Mouse (Mus musculus): ENCODE data around the gene Usp54. TPM values are rescaled to one million over a fixed set of nuclear protein-coding genes. Genes with fewer than 3 reads are reported as not detected.

Usp54 gene
- 7.3 and 9.1 TPM in 2 replicates for polyA plus RNA-seq (2015; fragmentation: Nextera tagmentation; extraction: Ambion mirVana)

- Histone ChIP-seq H3K27ac (peak within 1 kb of the TSS; percentile 96), H3K4me3 (peak within 1 kb of the TSS; percentile 83), H3K4me2 (replicated peaks) (peak within 1 kb of the TSS; percentile 72), H3K27me3 (no peaks in the 10 kb centered on the region), H3K9ac (peak within 1 kb of the TSS; percentile 92), H3K36me3 (no peaks in the 10 kb centered on the region), H3K9me3 (no peaks in the 10 kb centered on the region), H3K4me1 (peaks cover 9% of the 10 kb centered on the region)
- under 1% methylated on average over 71 of the region's 73 CpGs for WGBS
- peak; percentile 97 for ATAC-seq (ENCODE audit: low FRiP score, low read depth)
These were observed at the start of gene Usp54 for GRCm38 (mm10) chr14:20640644-20641437. Usp54 (minus strand) TSS chr14:20641063.

- no peaks in the 10 kb centered on the region for H3K9me3 ChIP-seq
- H3K27ac ChIP-seq, result no peak overlapping the region
- peaks cover 99% of the 10 kb centered on the region for H3K36me3 ChIP-seq
- H3K4me1 ChIP-seq, result peaks cover 2% of the 10 kb centered on the region; the same call in 1 of the 2 replicates
- no peaks in the 10 kb centered on the region for H3K27me3 ChIP-seq
- WGBS, result 91% methylated on average over 2 of the region's 2 CpGs
- H3K9ac ChIP-seq, result no peak overlapping the region
- H3K4me2 ChIP-seq (replicated peaks), result no peak overlapping the region
- no peak for ATAC-seq (ENCODE audit: low FRiP score, low read depth)
- no peak overlapping the region for H3K4me3 ChIP-seq
These were observed 48.1 kb upstream of the Usp54 start for GRCm38 (mm10) chr14:20689009-20689408.

GRCm38 (mm10) chr14:20686576-20686975, 45.7 kb upstream of the Usp54 start:
- H3K4me3 ChIP-seq, result no peak overlapping the region
- H3K27ac ChIP-seq, result no peak overlapping the region
- no peak for ATAC-seq (ENCODE audit: low FRiP score, low read depth)
- WGBS, result 93% methylated on average over 3 of the region's 3 CpGs
- peaks cover 99% of the 10 kb centered on the region for H3K36me3 ChIP-seq
- H3K9ac ChIP-seq, result no peak overlapping the region
- H3K4me2 ChIP-seq (replicated peaks), result no peak overlapping the region
- no peaks in the 10 kb centered on the region for H3K4me1 ChIP-seq
- no peaks in the 10 kb centered on the region for H3K27me3 ChIP-seq
- H3K9me3 ChIP-seq, result no peaks in the 10 kb centered on the region

GRCm38 (mm10) chr14:20682498-20682897, 41.6 kb upstream of the Usp54 start:
- Histone ChIP-seq H3K27me3 (no peaks in the 10 kb centered on the region), H3K9ac (no peak overlapping the region), H3K4me1 (no peaks in the 10 kb centered on the region), H3K4me3 (no peak overlapping the region), H3K9me3 (no peaks in the 10 kb centered on the region), H3K36me3 (peaks cover 100% of the 10 kb centered on the region), H3K27ac (no peak overlapping the region), H3K4me2 (replicated peaks) (no peak overlapping the region)
- ATAC-seq (ENCODE audit: low FRiP score, low read depth), result no peak
- WGBS, result 70% methylated on average over 3 of the region's 3 CpGs

GRCm38 (mm10) chr14:20681742-20682141, 40.9 kb upstream of the Usp54 start:
- Histone ChIP-seq H3K4me2 (replicated peaks) (no peak overlapping the region), H3K4me1 (no peaks in the 10 kb centered on the region; the same call in 1 of the 2 replicates), H3K27me3 (no peaks in the 10 kb centered on the region), H3K27ac (no peak overlapping the region), H3K4me3 (no peak overlapping the region), H3K9me3 (no peaks in the 10 kb centered on the region), H3K9ac (no peak overlapping the region), H3K36me3 (peaks cover 100% of the 10 kb centered on the region)
- no peak for ATAC-seq (ENCODE audit: low FRiP score, low read depth)
- WGBS, result 93% methylated on average over 2 of the region's 2 CpGs

GRCm38 (mm10) chr14:20677906-20678305, 37.0 kb upstream of the Usp54 start:
- WGBS, result 94% methylated on average over 4 of the region's 4 CpGs
- H3K4me2 ChIP-seq (replicated peaks), result no peak overlapping the region
- no peak overlapping the region for H3K4me3 ChIP-seq
- ATAC-seq (ENCODE audit: low FRiP score, low read depth), result no peak
- H3K27ac ChIP-seq, result no peak overlapping the region
- H3K9me3 ChIP-seq, result no peaks in the 10 kb centered on the region
- H3K9ac ChIP-seq, result no peak overlapping the region
- H3K36me3 ChIP-seq, result peaks cover 73% of the 10 kb centered on the region
- peaks cover 16% of the 10 kb centered on the region for H3K4me1 ChIP-seq
- no peaks in the 10 kb centered on the region for H3K27me3 ChIP-seq

GRCm38 (mm10) chr14:20674064-20674833, 33.4 kb upstream of the Usp54 start, which contains the start of gene Sec24c:
Sec24c (plus strand) TSS chr14:20674308.
- H3K4me2 ChIP-seq (replicated peaks), result peak within 1 kb of the TSS; percentile 89
- peaks cover 37% of the 10 kb centered on the region for H3K36me3 ChIP-seq
- ATAC-seq (ENCODE audit: low FRiP score, low read depth), result peak; percentile 95
- H3K9ac ChIP-seq, result peak within 1 kb of the TSS; percentile 84
- H3K27ac ChIP-seq, result peak within 1 kb of the TSS; percentile 96
- peaks cover 3% of the 10 kb centered on the region; the same call in 1 of the 2 replicates for H3K27me3 ChIP-seq
- no peaks in the 10 kb centered on the region for H3K9me3 ChIP-seq
- peak within 1 kb of the TSS; percentile 82 for H3K4me3 ChIP-seq
- H3K4me1 ChIP-seq, result peaks cover 16% of the 10 kb centered on the region
- 3% methylated on average over 43 of the region's 43 CpGs for WGBS

- peaks cover 31% of the 10 kb centered on the region for H3K36me3 ChIP-seq
These were observed 32.8 kb upstream of the Usp54 start for GRCm38 (mm10) chr14:20673735-20674063.

GRCm38 (mm10) chr14:20672990-20673389, 32.1 kb upstream of the Usp54 start:
- no peak overlapping the region for H3K4me3 ChIP-seq
- no peak overlapping the region for H3K9ac ChIP-seq
- 92% methylated on average over 2 of the region's 2 CpGs for WGBS
- peaks cover 14% of the 10 kb centered on the region for H3K27me3 ChIP-seq
- peaks cover 16% of the 10 kb centered on the region for H3K4me1 ChIP-seq
- ATAC-seq (ENCODE audit: low FRiP score, low read depth), result no peak
- peak overlapping the region; percentile 7; the same call in 1 of the 2 replicates for H3K4me2 ChIP-seq (replicated peaks)
- no peaks in the 10 kb centered on the region for H3K9me3 ChIP-seq
- H3K27ac ChIP-seq, result no peak overlapping the region
- peaks cover 24% of the 10 kb centered on the region for H3K36me3 ChIP-seq

More at GRCm38 (mm10) chr14:20673735-20674063, 32.8 kb upstream of the Usp54 start:
- WGBS, result 13% methylated on average over 13 of the region's 13 CpGs
- Histone ChIP-seq H3K4me3 (peak overlapping the region; percentile 82), H3K27ac (peak overlapping the region; percentile 96), H3K9me3 (no peaks in the 10 kb centered on the region), H3K27me3 (peaks cover 7% of the 10 kb centered on the region; the same call in 1 of the 2 replicates), H3K9ac (peak overlapping the region; percentile 57), H3K4me1 (peaks cover 16% of the 10 kb centered on the region), H3K4me2 (replicated peaks) (peak overlapping the region; percentile 71)
- peak; percentile 45 for ATAC-seq (ENCODE audit: low FRiP score, low read depth)

- Histone ChIP-seq H3K27ac (no peak within 1 kb of the TSS), H3K36me3 (no peaks in the 10 kb centered on the region; the same call in 1 of the 2 replicates), H3K4me3 (no peak within 1 kb of the TSS), H3K9ac (no peak within 1 kb of the TSS), H3K4me1 (peaks cover 17% of the 10 kb centered on the region), H3K4me2 (replicated peaks) (no peak within 1 kb of the TSS), H3K9me3 (no peaks in the 10 kb centered on the region), H3K27me3 (peaks cover 24% of the 10 kb centered on the region)
- WGBS, result 82% methylated on average over 8 of the region's 8 CpGs
- ATAC-seq (ENCODE audit: low FRiP score, low read depth), result peak; percentile 55; the same call in 1 of the 2 replicates
These were observed 27.4 kb upstream of the Usp54 start, which contains the start of gene Synpo2l for GRCm38 (mm10) chr14:20668154-20668810. Synpo2l (minus strand) TSS chr14:20668354.

- no peaks in the 10 kb centered on the region for H3K9me3 ChIP-seq
- peaks cover 24% of the 10 kb centered on the region for H3K27me3 ChIP-seq
- H3K9ac ChIP-seq, result no peak overlapping the region
- no peak overlapping the region for H3K4me2 ChIP-seq (replicated peaks)
- no peak for ATAC-seq (ENCODE audit: low FRiP score, low read depth)
- no peak overlapping the region for H3K27ac ChIP-seq
- peaks cover 24% of the 10 kb centered on the region for H3K4me1 ChIP-seq
- 72% methylated on average over 1 of the region's 1 CpGs for WGBS
- H3K4me3 ChIP-seq, result no peak overlapping the region
- no peaks in the 10 kb centered on the region; the same call in 1 of the 2 replicates for H3K36me3 ChIP-seq
These were observed 26.6 kb upstream of the Usp54 start for GRCm38 (mm10) chr14:20667469-20667868.
